Mouse (Mus musculus) inflammation-experienced regulatory T-cells, adult 6 months (primary cell): ENCODE data around the gene Rchy1. TPM values are rescaled to one million over a fixed set of nuclear protein-coding genes. Genes with fewer than 3 reads are reported as not detected.
"Not testable (repeated sequence)": the region's sequence is repeated elsewhere in the genome, so short reads cannot be mapped to it uniquely, and the experiment has no call there.

Source experiments
- ATAC-seq: one replicate; pipeline ENCODE4 v1.8.0; 2017
- polyA plus RNA-seq, 3 experiments: library from polyadenylated mRNA; unstranded; fragments of 100-300 nt; shearing (Covaris generic); gene quantifications; one replicate each; pipeline ENCODE4 v1.2.1; 2017

The Rchy1 gene
- polyA plus RNA-seq, 3 experiments from 2014 or later = 82.8 to 87.7 (median 84.4) TPM

- no peak for ATAC-seq
Observed at GRCm38 (mm10) chr5:91959986-91960385, 2.9 kb downstream of the Rchy1 start.

- ATAC-seq = no peak
Observed at GRCm38 (mm10) chr5:91959096-91959495, 3.8 kb downstream of the Rchy1 start.

GRCm38 (mm10) chr5:91956991-91957760, 5.7 kb downstream of the Rchy1 start:
- no peak for ATAC-seq

GRCm38 (mm10) chr5:91951404-91951803, 11.5 kb downstream of the Rchy1 start:
- no peak for ATAC-seq

GRCm38 (mm10) chr5:91949441-91949840, 13.4 kb downstream of the Rchy1 start:
- no peak for ATAC-seq

- peak; percentile 90 for ATAC-seq
Observed at GRCm38 (mm10) chr5:91947008-91947407, 15.9 kb downstream of the Rchy1 start.

- not testable (repeated sequence) for ATAC-seq
Observed at GRCm38 (mm10) chr5:91945609-91946008, 17.3 kb downstream of the Rchy1 start.

GRCm38 (mm10) chr5:91913231-91913630, 49.6 kb downstream of the Rchy1 start:
- no peak for ATAC-seq

GRCm38 (mm10) chr5:91911384-91912106, 51.3 kb downstream of the Rchy1 start:
- ATAC-seq = no peak

GRCm38 (mm10) chr5:91910616-91911015, 52.3 kb downstream of the Rchy1 start:
- ATAC-seq = no peak

GRCm38 (mm10) chr5:91909010-91909620, 53.8 kb downstream of the Rchy1 start:
- no peak for ATAC-seq

Other genes with a start within 250 kb of the Rchy1 start
- gene Odaph, start 24.4 kb upstream of the Rchy1 start, polyA plus RNA-seq = not detected
- 1 to 10 TPM; 1.6 to 3.8 (median 3.6) TPM for gene Cdkl2, start 80.8 kb upstream of the Rchy1 start, polyA plus RNA-seq
- gene G3bp2, start 120.7 kb upstream of the Rchy1 start, polyA plus RNA-seq = 100 to 1,000 TPM; 225 to 265 (median 245) TPM
- gene Uso1, start 174.9 kb upstream of the Rchy1 start, polyA plus RNA-seq = 10 to 100 TPM; 31.3 to 36.7 (median 34.4) TPM